In the genomic region with DNA sequence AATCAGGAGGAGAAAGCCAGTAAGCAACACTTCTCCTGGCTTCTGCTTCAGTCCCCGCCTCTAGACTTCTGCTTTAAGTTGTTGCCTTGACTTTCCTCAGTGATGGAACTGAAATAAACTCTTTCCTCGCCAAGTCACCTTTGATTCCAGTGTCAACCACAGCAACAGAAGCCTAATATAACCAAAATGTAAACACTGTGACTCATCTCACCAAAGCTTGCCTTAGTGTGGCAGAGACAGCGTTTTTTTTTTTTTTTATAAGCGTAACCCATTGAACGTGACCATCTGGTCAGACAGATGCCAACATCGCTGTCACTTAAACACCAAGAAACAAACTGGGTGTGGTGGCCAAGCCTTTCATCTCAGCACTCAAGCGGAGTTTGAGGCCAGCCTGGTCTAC, we compare ENCODE assay signal across 21 mouse cellular contexts.
DNase-seq lines count a peak whose midpoint lies in the region; ATAC-seq lines count a peak whose summit lies in the region.
"Had no signal": no experiment of that assay in that cellular context is flagged by ENCODE, and none has a peak within 500 bp of the region (broad histone marks: within the 10 kb centered on the region; RNA-seq: fewer than 3 reads in every experiment).

No protein-coding gene starts in this region.

- no peak overlapping the region for H3K9ac ChIP-seq in heart, embryonic 11.5 days (ENCODE audit: low read depth, low read length)
- H3K9ac ChIP-seq: embryonic facial prominence, embryonic 12.5 days; forebrain, embryonic 13.5 days; forebrain, embryonic 15.5 days; forebrain, postnatal 0 days had no signal

- H3K4me2 ChIP-seq in heart, embryonic 11.5 days: no peak overlapping the region
- H3K4me2 ChIP-seq: embryonic facial prominence, embryonic 12.5 days; forebrain, embryonic 13.5 days; forebrain, embryonic 15.5 days had no signal

- no peaks in the 10 kb centered on the region for H3K4me1 ChIP-seq in heart, embryonic 11.5 days (ENCODE audit: control insufficient read depth, insufficient read depth, low read length)
- H3K4me1 ChIP-seq: embryonic facial prominence, embryonic 12.5 days; forebrain, embryonic 13.5 days; forebrain, embryonic 15.5 days had no signal

- H3K9me3 ChIP-seq in heart, embryonic 11.5 days (replicated peaks; ENCODE audit: control insufficient read depth, low read length): no peaks in the 10 kb centered on the region
- H3K9me3 ChIP-seq: embryonic facial prominence, embryonic 12.5 days; forebrain, embryonic 13.5 days; forebrain, embryonic 15.5 days had no signal

- WGBS in heart, embryonic 11.5 days (ENCODE audit: insufficient replicate concordance): 87% methylated on average over 7 of the region's 7 CpGs

- no peak for ATAC-seq in heart, embryonic 11.5 days (replicated peaks; ENCODE audit: insufficient number of reproducible peaks, low FRiP score, low TSS enrichment)
- ATAC-seq: CD4-positive, CD25-positive, alpha-beta regulatory T cell, adult 4 months; forebrain, embryonic 13.5 days; forebrain, embryonic 15.5 days; forebrain, postnatal 0 days had no signal

- no peaks in the 10 kb centered on the region for H3K27me3 ChIP-seq in heart, embryonic 11.5 days (ENCODE audit: control insufficient read depth, insufficient read depth, low read length)
- H3K27me3 ChIP-seq: CH12.LX; embryonic facial prominence, embryonic 12.5 days; forebrain, embryonic 13.5 days; forebrain, embryonic 15.5 days had no signal

- DNase-seq in 3T3-L1 (ENCODE audit: low read depth, low spot score): peak; percentile 75
- peak; percentile 11 for DNase-seq in MN1 (ENCODE audit: low spot score)
- DNase-seq in heart, postnatal 4 days: no peak
- no peak for DNase-seq in layer of hippocampus, postnatal 14 days (ENCODE audit: low spot score in 2 of 2)
- DNase-seq: adrenal gland, adult 2 months; adrenal gland, postnatal 10 days; adrenal gland, postnatal 25 days; cerebellum, adult 11 months; cerebellum, adult 18-20 months; cerebellum, adult 8-10 months; cerebellum, adult 9-11 months; cerebellum, postnatal 25 days; forebrain, postnatal 0 days had no signal

- no peak overlapping the region for H3K4me3 ChIP-seq in heart, embryonic 11.5 days (ENCODE audit: low read depth, low read length)
- H3K4me3 ChIP-seq: embryonic facial prominence, embryonic 10.5 days; embryonic facial prominence, embryonic 12.5 days; forebrain, embryonic 13.5 days; forebrain, embryonic 15.5 days had no signal

- H3K27ac ChIP-seq in heart, embryonic 11.5 days (ENCODE audit: low read depth, low read length): no peak overlapping the region
- H3K27ac ChIP-seq: embryonic facial prominence, embryonic 10.5 days; embryonic facial prominence, embryonic 12.5 days; forebrain, embryonic 13.5 days; forebrain, embryonic 15.5 days had no signal

- H3K36me3 ChIP-seq in heart, embryonic 11.5 days (ENCODE audit: control insufficient read depth, insufficient read depth, low read length): no peaks in the 10 kb centered on the region
- H3K36me3 ChIP-seq: embryonic facial prominence, embryonic 10.5 days; embryonic facial prominence, embryonic 12.5 days; forebrain, embryonic 15.5 days; G1E had no signal

Comparison
In these comparisons a context has a peak if more than half of its experiments do, and no peak if none do; other contexts are left out.
1. DNase-seq: peak in 3T3-L1 (single experiment) and MN1 (single experiment); none in heart, postnatal 4 days (single experiment) and layer of hippocampus, postnatal 14 days (0 of 2).